Mouse (Mus musculus): ENCODE data around the gene Pdcd5. TPM values are rescaled to one million over a fixed set of nuclear protein-coding genes. Genes with fewer than 3 reads are reported as not detected.

Pdcd5 gene
- 100 to 1,000 TPM; 101 to 104 TPM for total RNA-seq (2021)

- DNase-seq = peak; percentile 99 to 100
- intact Hi-C loops (cut with DNase I) = no loop called here
These were observed at the start of gene Pdcd5 for GRCm38 (mm10) chr7:35647101-35647698. Pdcd5 (minus strand) TSS chr7:35647521.

GRCm38 (mm10) chr7:35692641-35693040 is 45.3 kb upstream of the Pdcd5 start:
- intact Hi-C loops (cut with DNase I) = no loop called here

DNA sequence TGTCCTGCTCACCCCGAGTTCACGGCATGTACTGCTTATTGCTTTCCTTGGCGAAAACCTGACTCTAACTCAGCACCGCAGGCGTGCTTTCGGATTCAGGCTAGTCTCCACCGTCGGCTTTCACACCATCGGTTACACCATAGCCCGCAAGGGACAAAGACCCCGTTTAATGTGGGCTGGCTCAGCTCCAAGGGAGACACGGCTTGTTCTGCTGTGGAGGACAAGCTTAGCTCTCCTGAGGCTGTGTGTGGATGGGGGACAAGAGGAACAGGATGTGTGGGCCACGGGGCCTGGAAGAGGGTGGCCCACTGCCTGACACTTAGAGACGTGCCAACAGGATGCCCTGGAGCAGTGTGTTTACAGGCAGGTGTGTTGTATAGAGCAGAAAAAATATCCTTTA is 44.8 kb upstream of the Pdcd5 start:
- DNase-seq = no peak
- intact Hi-C loops (cut with DNase I) = no loop called here

More at GRCm38 (mm10) chr7:35692641-35693040, 45.3 kb upstream of the Pdcd5 start:
- DNase-seq = no peak

DNA sequence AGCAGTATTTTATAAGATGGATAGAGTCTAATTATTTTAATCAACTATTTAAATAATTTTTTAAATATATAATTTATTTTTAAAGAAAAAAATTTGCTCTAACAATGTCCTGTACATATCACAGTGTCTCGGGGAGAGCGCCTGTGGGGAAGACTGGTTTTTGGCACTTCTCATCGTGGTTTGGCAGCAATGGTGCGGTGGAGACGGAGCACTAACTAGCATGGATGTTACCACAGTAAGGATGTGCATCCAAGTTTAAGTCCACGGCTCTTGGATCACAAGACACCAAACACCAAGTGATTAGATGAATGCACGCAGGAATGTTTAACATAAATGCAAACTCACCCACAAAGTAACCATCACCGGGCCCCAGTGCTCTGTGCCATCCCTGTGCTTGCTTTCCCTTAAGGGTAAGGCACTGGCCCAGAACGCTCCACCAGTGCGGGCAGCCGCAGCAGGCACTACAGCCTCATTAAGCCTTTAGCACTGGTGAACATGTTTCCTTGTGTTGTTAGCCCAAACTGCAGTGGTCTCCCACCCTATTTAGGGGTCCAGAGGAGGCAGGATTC is 41.5 kb upstream of the Pdcd5 start:
- intact Hi-C loops (cut with DNase I) = loop anchor here (5.0 to 10.0 kb wide), 3 partner anchors 58 to 1666 kb away; no protein-coding TSS in a partner anchor
- DNase-seq = no peak

- no peak for DNase-seq
- intact Hi-C loops (cut with DNase I) = loop anchor here (5.0 to 10.0 kb wide), 3 partner anchors 59 to 1667 kb away; no protein-coding TSS in a partner anchor
These were observed 41.0 kb upstream of the Pdcd5 start for GRCm38 (mm10) chr7:35688276-35688675.

DNA sequence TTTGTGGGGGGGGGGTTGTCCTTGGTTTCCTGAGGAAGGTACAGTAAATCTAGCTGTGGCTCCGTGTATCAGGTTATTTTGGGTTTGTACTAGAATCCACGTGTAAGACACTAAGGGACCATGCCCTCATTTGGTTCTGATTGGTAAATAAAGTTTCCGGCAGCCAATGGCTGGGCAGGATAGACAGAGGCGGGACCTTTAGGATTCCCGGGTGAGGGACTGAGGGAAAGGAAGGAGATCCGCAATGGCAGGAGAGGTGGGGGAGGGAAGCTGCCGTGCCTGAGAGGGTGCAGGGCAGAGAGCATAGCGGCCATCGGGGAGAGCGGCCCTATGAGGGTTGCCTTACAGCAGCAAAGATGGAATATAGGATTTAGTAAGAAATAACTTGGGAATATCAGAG is 39.9 kb upstream of the Pdcd5 start:
- intact Hi-C loops (cut with DNase I) = loop anchor here (5.0 to 10.0 kb wide), 3 partner anchors 60 to 1668 kb away; no protein-coding TSS in a partner anchor
- DNase-seq = peak; percentile 33 to 58

DNA sequence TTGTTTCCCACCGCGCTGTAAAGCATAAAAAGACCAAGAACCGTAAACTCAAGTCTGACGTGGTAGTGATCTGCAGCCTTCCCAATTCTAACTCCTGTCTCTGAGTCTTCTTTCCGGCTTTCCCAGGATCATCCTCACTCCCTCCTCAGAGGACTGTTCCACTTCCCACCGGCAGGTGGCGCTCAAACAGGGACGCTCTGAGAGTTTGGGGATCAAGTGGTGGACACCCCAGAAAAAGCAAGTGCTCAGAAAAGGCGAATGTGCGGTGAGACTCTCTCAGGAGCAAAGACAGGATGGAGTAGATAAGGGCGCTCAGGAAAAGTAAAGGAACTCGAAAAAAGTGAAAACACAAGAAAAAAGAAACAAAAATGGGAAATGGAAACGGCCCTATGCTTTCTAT is 39.4 kb upstream of the Pdcd5 start:
- DNase-seq = peak; percentile 50 to 76
- intact Hi-C loops (cut with DNase I) = loop anchor here (5.0 to 10.0 kb wide), 3 partner anchors 61 to 1668 kb away; no protein-coding TSS in a partner anchor

GRCm38 (mm10) chr7:35686216-35686615 is 38.9 kb upstream of the Pdcd5 start:
- peak in 1 of 2 experiments; percentile 20 for DNase-seq
- intact Hi-C loops (cut with DNase I) = loop anchor here (5.0 to 10.0 kb wide), 3 partner anchors 61 to 1669 kb away; no protein-coding TSS in a partner anchor

DNA sequence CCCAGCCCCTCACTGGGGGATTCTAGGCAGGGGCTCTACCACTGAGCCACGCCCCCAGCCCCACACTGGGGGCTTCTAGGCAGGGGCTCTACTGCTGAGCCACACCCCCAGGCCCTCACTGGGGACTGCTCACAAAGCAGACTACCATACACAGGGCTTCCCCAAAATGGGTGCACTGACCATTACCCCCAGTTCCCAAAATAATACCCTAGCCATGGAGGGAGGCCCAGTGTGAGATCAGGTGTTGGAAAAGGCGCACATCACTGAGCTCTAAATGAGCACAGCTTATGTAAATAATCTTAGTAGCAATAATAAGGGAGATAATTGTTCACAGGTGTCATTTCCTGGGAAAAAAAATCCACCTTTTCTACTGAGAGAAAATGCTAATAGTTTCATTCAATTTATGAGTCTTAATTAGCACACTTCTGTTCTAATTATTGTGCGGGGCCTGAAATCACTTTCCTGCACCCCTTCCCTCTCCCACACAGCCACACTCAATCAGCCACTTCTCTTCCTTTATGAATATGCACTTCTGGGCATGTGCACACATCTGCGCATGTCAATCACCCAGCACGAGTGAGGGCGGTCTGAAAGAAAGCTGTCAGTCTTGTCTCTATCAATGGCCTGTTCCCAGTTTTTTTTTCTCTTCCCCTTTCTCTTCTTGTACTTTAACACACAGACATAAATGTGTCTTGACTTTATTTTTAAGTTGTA is 36.2 kb upstream of the Pdcd5 start:
- intact Hi-C loops (cut with DNase I) = loop anchor here (10.0 kb wide), 2 partner anchors 171 to 1671 kb away; no protein-coding TSS in a partner anchor
- DNase-seq = no peak

- no peak for DNase-seq
- intact Hi-C loops (cut with DNase I) = loop anchor here (10.0 kb wide), 2 partner anchors 173 to 1673 kb away; no protein-coding TSS in a partner anchor
These were observed 34.2 kb upstream of the Pdcd5 start for GRCm38 (mm10) chr7:35681559-35681958.

DNA sequence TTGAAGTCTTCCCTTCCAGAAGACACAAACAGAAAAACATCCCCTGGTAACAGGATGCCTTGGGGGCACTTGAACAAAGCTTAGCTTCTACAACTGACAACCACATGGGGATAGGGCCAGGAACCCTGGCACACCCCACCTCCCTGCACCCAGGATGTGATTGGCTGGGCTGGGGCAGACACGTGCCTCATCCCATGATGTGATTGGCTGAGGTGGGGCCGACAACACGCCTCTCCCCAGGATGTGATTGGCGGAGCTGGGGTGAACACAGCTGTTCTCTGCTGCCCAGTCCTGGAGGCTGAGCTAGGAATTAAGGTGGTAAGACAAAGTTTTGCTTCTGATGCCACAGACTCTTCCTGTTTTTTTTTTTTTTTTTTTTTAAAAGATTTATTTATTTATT is 31.7 kb upstream of the Pdcd5 start:
- intact Hi-C loops (cut with DNase I) = no loop called here
- DNase-seq = no peak

DNA sequence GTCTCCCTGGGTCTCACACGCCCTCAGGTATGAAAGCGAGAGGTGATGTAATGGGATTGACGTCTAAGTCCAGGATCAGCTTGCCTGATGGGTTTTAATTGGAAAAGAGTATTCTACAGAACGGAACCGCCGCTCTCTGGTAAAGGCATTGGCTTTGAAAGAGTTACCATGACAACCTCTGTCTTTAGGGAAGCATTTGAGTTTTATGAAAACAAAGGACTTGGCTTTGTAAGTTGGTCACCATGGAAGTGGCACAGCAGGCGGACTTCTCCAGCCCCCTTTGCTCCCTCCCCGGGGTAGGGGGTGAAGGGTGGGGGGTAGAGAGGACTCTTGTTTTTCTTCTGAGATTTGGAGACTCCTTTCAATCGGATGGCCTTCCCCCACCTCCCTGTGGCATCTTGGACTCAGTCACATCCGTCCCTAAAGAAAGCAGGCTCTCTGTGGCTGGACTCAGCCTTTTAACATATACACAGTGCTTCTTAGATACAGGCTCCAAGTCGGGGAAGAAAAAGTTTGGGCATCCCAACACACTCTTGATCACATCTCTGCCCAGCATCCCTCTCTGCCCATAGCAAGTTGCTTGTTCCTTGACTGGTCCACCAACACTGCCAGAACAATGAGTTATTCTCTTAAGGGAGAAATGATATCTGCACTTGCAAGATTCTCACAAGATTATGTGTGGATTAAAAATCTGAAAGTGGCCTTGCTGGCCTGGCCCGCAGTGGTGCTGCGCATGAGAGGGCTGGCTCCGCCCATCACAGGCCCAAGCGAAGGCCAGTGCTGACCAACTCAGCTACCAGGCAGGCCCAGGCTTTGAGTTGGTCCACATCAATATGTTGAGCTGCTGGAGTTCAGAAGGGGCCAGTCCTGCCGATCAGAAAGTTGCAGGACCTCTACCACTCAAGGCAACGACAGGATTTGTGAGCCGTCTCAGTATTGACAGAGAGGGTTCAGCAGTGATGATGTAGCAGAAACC is 21.0 kb upstream of the Pdcd5 start:
- DNase-seq = no peak
- intact Hi-C loops (cut with DNase I) = no loop called here

GRCm38 (mm10) chr7:35663790-35664376 is 16.6 kb upstream of the Pdcd5 start:
- intact Hi-C loops (cut with DNase I) = no loop called here
- DNase-seq = no peak

DNA sequence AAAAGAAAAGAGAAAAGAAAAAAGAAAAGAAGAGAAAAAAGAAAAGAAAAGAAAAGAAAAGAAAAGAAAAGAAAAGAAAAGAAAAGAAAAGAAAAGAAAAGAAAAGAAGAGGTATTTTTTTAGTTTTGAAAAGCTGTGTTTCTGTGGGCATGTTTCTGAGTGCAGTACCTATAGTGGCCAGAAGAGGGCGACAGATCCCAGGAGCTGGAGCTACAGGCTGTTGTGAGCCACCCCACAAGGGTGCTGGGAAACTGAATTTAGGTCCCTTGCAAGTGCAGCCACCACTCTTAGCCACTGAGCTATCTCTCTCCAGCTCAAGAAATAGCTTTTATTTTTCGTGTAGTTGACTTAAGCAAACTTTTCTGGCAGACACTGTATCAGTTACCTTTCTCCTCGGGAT is 11.9 kb upstream of the Pdcd5 start:
- DNase-seq = peak in 1 of 2 experiments; percentile 37
- intact Hi-C loops (cut with DNase I) = no loop called here

DNA sequence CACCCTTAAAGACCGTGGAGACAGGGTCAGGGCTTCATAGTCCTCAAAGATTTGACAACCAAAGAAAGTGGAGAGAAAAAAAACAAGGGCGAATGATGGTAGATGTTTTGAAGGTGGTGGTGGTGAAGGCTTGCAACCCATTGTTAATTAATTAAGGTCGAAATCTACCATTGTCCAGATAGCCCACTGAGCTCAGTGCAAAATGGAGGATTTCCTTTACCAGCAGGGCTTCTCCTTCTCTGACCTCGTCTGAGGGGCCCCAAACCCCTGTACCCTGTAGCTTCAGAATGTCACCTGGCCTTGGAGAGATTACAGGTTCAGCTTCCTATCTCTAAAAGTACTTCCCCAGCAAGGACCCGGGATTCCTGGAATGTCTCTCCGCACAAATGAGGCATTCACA is 10.5 kb upstream of the Pdcd5 start:
- DNase-seq = no peak
- intact Hi-C loops (cut with DNase I) = no loop called here

- no peak for DNase-seq
- intact Hi-C loops (cut with DNase I) = loop anchor here (2.0 kb wide), 1 partner anchor 1705 kb away; no protein-coding TSS in a partner anchor
These were observed 4.4 kb upstream of the Pdcd5 start for GRCm38 (mm10) chr7:35651583-35652270.

DNA sequence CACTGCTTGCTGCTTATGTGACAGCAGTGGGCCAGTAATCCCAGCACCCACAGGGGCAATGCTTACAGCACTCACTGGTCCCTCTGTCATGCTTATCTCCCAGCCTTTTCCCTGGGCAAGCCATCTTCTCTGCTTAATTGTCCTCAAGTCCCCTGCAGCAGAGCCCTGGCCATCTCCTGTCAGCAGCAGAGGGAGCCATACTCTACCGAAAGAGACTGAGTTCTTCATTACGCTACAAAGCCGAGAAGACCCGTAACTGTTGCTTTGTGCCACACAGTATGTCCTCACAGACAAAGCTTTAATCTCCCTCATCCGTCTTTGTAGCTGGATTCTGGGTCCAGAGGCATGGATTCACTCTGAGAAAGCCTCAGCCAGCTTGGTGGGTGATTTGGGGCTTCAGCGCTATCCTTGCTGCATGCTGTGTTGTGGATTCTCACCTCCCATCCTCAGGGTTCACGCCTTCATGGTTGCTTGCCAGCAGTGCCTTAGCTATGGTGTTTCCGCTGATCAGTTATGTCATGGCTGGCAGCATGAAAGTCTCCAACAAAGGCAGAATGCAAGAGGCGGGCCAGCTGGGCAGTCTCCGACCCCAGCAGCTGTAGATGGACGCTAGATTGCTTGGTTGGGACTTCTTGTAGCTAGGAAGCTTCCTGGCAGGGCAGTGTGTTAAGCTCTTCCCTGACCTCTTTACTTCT is 3.5 kb upstream of the Pdcd5 start:
- intact Hi-C loops (cut with DNase I) = loop anchor here (2.0 kb wide), 1 partner anchor 1706 kb away; no protein-coding TSS in a partner anchor
- DNase-seq = peak in 1 of 2 experiments; percentile 18

- peak; percentile 17 to 57 for DNase-seq
- intact Hi-C loops (cut with DNase I) = no loop called here
These were observed 1.8 kb upstream of the Pdcd5 start for GRCm38 (mm10) chr7:35649071-35649470.
